Mouse (Mus musculus) ovary, postnatal 36 days (tissue): ENCODE measurements around the gene Upf2.

Experiments
- DNase-seq: peaks from one replicate; pipeline ENCODE4 v3.0.0; 2022; ENCODE audit warnings: low spot score, mixed read lengths

Gene Upf2

GRCm38 (mm10) chr2:5950766-5951595 is at the start of gene Upf2:
Gene Upf2, plus strand, starts transcription at chr2:5951469.
- DNase-seq, result peak; percentile 95

GRCm38 (mm10) chr2:5906092-5906491 is 45.2 kb upstream of the Upf2 start:
- DNase-seq, result no peak

- DNase-seq, result no peak
These were observed 44.6 kb upstream of the Upf2 start for GRCm38 (mm10) chr2:5906625-5907024.

- no peak for DNase-seq
These were observed 39.8 kb upstream of the Upf2 start for GRCm38 (mm10) chr2:5911282-5911965.

- no peak for DNase-seq
These were observed 28.4 kb upstream of the Upf2 start for GRCm38 (mm10) chr2:5922823-5923222.

GRCm38 (mm10) chr2:5923786-5924185 is 27.5 kb upstream of the Upf2 start:
- DNase-seq, result no peak

GRCm38 (mm10) chr2:5927481-5927880 is 23.8 kb upstream of the Upf2 start:
- DNase-seq, result peak; percentile 34

- no peak for DNase-seq
These were observed 21.5 kb upstream of the Upf2 start for GRCm38 (mm10) chr2:5929793-5930192.

GRCm38 (mm10) chr2:5930291-5931054 is 20.8 kb upstream of the Upf2 start:
- DNase-seq, result no peak

GRCm38 (mm10) chr2:5931938-5932337 is 19.3 kb upstream of the Upf2 start:
- no peak for DNase-seq

- no peak for DNase-seq
These were observed 16.3 kb upstream of the Upf2 start for GRCm38 (mm10) chr2:5934936-5935335.

GRCm38 (mm10) chr2:5936068-5936467 is 15.2 kb upstream of the Upf2 start:
- no peak for DNase-seq

- DNase-seq, result no peak
These were observed 14.7 kb upstream of the Upf2 start for GRCm38 (mm10) chr2:5936550-5936949.

- DNase-seq, result no peak
These were observed 11.9 kb upstream of the Upf2 start for GRCm38 (mm10) chr2:5939319-5939718.

- DNase-seq, result no peak
These were observed 11.4 kb upstream of the Upf2 start for GRCm38 (mm10) chr2:5939911-5940310.

GRCm38 (mm10) chr2:5940936-5941335 is 10.3 kb upstream of the Upf2 start:
- DNase-seq, result no peak

GRCm38 (mm10) chr2:5941861-5942415 is 9.3 kb upstream of the Upf2 start:
- no peak for DNase-seq

GRCm38 (mm10) chr2:5942416-5943032 is 8.7 kb upstream of the Upf2 start, which contains the start of gene Dhtkd1:
Gene Dhtkd1, minus strand, starts transcription at chr2:5942792.
- DNase-seq, result peak; percentile 65

- no peak for DNase-seq
These were observed 8.2 kb upstream of the Upf2 start for GRCm38 (mm10) chr2:5943071-5943470.

GRCm38 (mm10) chr2:5945629-5946028 is 5.6 kb upstream of the Upf2 start:
- DNase-seq, result no peak

GRCm38 (mm10) chr2:5946876-5947275 is 4.4 kb upstream of the Upf2 start:
- DNase-seq, result no peak

GRCm38 (mm10) chr2:5948964-5949363 is 2.3 kb upstream of the Upf2 start:
- no peak for DNase-seq
